Mouse (Mus musculus) embryonic facial prominence, embryonic 13.5 days (tissue): ENCODE measurements around the gene Man1b1. TPM values are rescaled to one million over a fixed set of nuclear protein-coding genes. Genes with fewer than 3 reads are reported as not detected.

Experiments
- ATAC-seq: fragments of 200-750 bp; cut with Nextera tagmentation; 2 replicates; pipeline ENCODE4 v1.8.0; 2017; ENCODE audit warnings: low read depth; ENCODE audit not compliant: insufficient number of reproducible peaks, insufficient read depth, low FRiP score, low TSS enrichment
- H3K27ac ChIP-seq: fragments of 300-500 bp; sonication (generic); 2 replicates; pipeline ENCODE4 v1.5.1; 2015; ENCODE audit warnings: moderate library complexity, mild to moderate bottlenecking, inconsistent platforms
- H3K27me3 ChIP-seq: fragments of 300-500 bp; sonication (generic); 2 replicates; pipeline ENCODE4 v1.6.1; 2015; ENCODE audit warnings: mild to moderate bottlenecking, inconsistent platforms
- H3K36me3 ChIP-seq: fragments of 300-500 bp; sonication (generic); 2 replicates; pipeline ENCODE4 v1.6.1; 2015; ENCODE audit warnings: mild to moderate bottlenecking, inconsistent platforms
- H3K4me1 ChIP-seq: fragments of 300-500 bp; sonication (generic); 2 replicates; pipeline ENCODE4 v1.6.1; 2015; ENCODE audit warnings: inconsistent platforms
- H3K4me2 ChIP-seq: fragments of 300-500 bp; sonication (generic); 2 replicates; pipeline ENCODE4 v1.6.1; 2015; ENCODE audit warnings: moderate library complexity, mild to moderate bottlenecking, inconsistent platforms
- H3K4me3 ChIP-seq: fragments of 300-500 bp; sonication (generic); 2 replicates; pipeline ENCODE4 v1.5.1; 2015; ENCODE audit warnings: mild to moderate bottlenecking, inconsistent platforms
- H3K9ac ChIP-seq: fragments of 300-500 bp; sonication (generic); 2 replicates; pipeline ENCODE4 v1.6.1; 2015; ENCODE audit warnings: mild to moderate bottlenecking, inconsistent platforms
- H3K9me3 ChIP-seq: fragments of 300-500 bp; sonication (generic); 2 replicates; pipeline ENCODE4 v1.6.1; 2016; ENCODE audit warnings: inconsistent platforms
- WGBS: fragments of 180-500 bp; shearing (Covaris S2); methylation state at CpG from one replicate; pipeline ENCODE4 v1.1.7; 2015; ENCODE audit warnings: mixed read lengths; 5-methylcytosine and 5-hydroxymethylcytosine counted together
- polyA plus RNA-seq: library from polyadenylated mRNA; unstranded; fragments of >200 nt; fragmentation: Nextera tagmentation; extraction: Ambion mirVana; gene quantifications from 2 replicates; pipeline ENCODE4 v1.2.1, GENCODE M21; 2015

Gene Man1b1
- polyA plus RNA-seq, 1 experiment from 2014 or later, result 61.1 TPM

- Histone ChIP-seq H3K9ac (no peak overlapping the region), H3K27ac (no peak overlapping the region), H3K4me1 (peaks cover 36% of the 10 kb centered on the region), H3K27me3 (peaks cover 93% of the 10 kb centered on the region), H3K36me3 (peaks cover under 1% of the 10 kb centered on the region; the same call in 1 of the 2 replicates), H3K4me3 (peak overlapping the region; percentile 40), H3K4me2 (peak overlapping the region; percentile 60), H3K9me3 (no peaks in the 10 kb centered on the region)
- ATAC-seq, result no peak
- 5% methylated on average over 32 of the region's 32 CpGs for WGBS
Measured at GRCm38 (mm10) chr2:25291184-25292053, 40.7 kb upstream of the Man1b1 start.

- peaks cover 30% of the 10 kb centered on the region for H3K4me1 ChIP-seq
- no peak overlapping the region for H3K27ac ChIP-seq
- no peaks in the 10 kb centered on the region for H3K36me3 ChIP-seq
- peak overlapping the region; percentile 60 for H3K4me2 ChIP-seq
- H3K4me3 ChIP-seq, result peak overlapping the region; percentile 40
- peaks cover 99% of the 10 kb centered on the region for H3K27me3 ChIP-seq
- ATAC-seq, result no peak
- H3K9ac ChIP-seq, result peak overlapping the region; percentile 54
- WGBS, result 4% methylated on average over 37 of the region's 43 CpGs
- no peaks in the 10 kb centered on the region for H3K9me3 ChIP-seq
Measured at GRCm38 (mm10) chr2:25292054-25292544, 40.0 kb upstream of the Man1b1 start.

- peaks cover 98% of the 10 kb centered on the region for H3K27me3 ChIP-seq
- H3K4me3 ChIP-seq, result no peak overlapping the region
- H3K4me1 ChIP-seq, result peaks cover 30% of the 10 kb centered on the region
- 5% methylated on average over 1 of the region's 1 CpGs for WGBS
- peak overlapping the region; percentile 54; the same call in 1 of the 2 replicates for H3K9ac ChIP-seq
- peak overlapping the region; percentile 60 for H3K4me2 ChIP-seq
- ATAC-seq, result no peak
- H3K9me3 ChIP-seq, result no peaks in the 10 kb centered on the region
- H3K36me3 ChIP-seq, result no peaks in the 10 kb centered on the region
- H3K27ac ChIP-seq, result no peak overlapping the region
Measured at GRCm38 (mm10) chr2:25292856-25293255, 39.3 kb upstream of the Man1b1 start.

GRCm38 (mm10) chr2:25293706-25294105, 38.4 kb upstream of the Man1b1 start:
- ATAC-seq, result no peak

GRCm38 (mm10) chr2:25297093-25297492, 35.0 kb upstream of the Man1b1 start:
- 77% methylated on average over 8 of the region's 8 CpGs for WGBS
- Histone ChIP-seq H3K4me1 (peaks cover 7% of the 10 kb centered on the region), H3K4me3 (no peak overlapping the region), H3K36me3 (no peaks in the 10 kb centered on the region), H3K27ac (no peak overlapping the region), H3K9ac (no peak overlapping the region), H3K9me3 (no peaks in the 10 kb centered on the region), H3K27me3 (peaks cover 63% of the 10 kb centered on the region), H3K4me2 (no peak overlapping the region)
- no peak for ATAC-seq

More at GRCm38 (mm10) chr2:25293706-25294105, 38.4 kb upstream of the Man1b1 start:
- H3K9me3 ChIP-seq, result no peaks in the 10 kb centered on the region
- peaks cover 97% of the 10 kb centered on the region for H3K27me3 ChIP-seq
- H3K9ac ChIP-seq, result no peak overlapping the region
- 71% methylated on average over 9 of the region's 9 CpGs for WGBS
- peaks cover 30% of the 10 kb centered on the region for H3K4me1 ChIP-seq
- H3K4me2 ChIP-seq, result no peak overlapping the region
- no peak overlapping the region for H3K27ac ChIP-seq
- no peaks in the 10 kb centered on the region for H3K36me3 ChIP-seq
- no peak overlapping the region for H3K4me3 ChIP-seq

- no peaks in the 10 kb centered on the region for H3K9me3 ChIP-seq
- WGBS, result 78% methylated on average over 10 of the region's 10 CpGs
- H3K4me1 ChIP-seq, result no peaks in the 10 kb centered on the region
- peaks cover 58% of the 10 kb centered on the region for H3K27me3 ChIP-seq
- H3K4me3 ChIP-seq, result no peak overlapping the region
- ATAC-seq, result no peak
- no peak overlapping the region for H3K4me2 ChIP-seq
- no peak overlapping the region for H3K27ac ChIP-seq
- H3K9ac ChIP-seq, result no peak overlapping the region
- no peaks in the 10 kb centered on the region for H3K36me3 ChIP-seq
Measured at GRCm38 (mm10) chr2:25298046-25298445, 34.1 kb upstream of the Man1b1 start.

GRCm38 (mm10) chr2:25303452-25303851, 28.7 kb upstream of the Man1b1 start:
- peaks cover 45% of the 10 kb centered on the region for H3K27me3 ChIP-seq
- no peaks in the 10 kb centered on the region for H3K36me3 ChIP-seq
- no peak overlapping the region for H3K4me3 ChIP-seq
- 70% methylated on average over 3 of the region's 3 CpGs for WGBS
- H3K4me1 ChIP-seq, result peaks cover 12% of the 10 kb centered on the region
- no peaks in the 10 kb centered on the region for H3K9me3 ChIP-seq
- ATAC-seq, result no peak
- no peak overlapping the region for H3K4me2 ChIP-seq
- H3K27ac ChIP-seq, result no peak overlapping the region
- H3K9ac ChIP-seq, result no peak overlapping the region

- H3K36me3 ChIP-seq, result no peaks in the 10 kb centered on the region
- peak overlapping the region; percentile 52 for H3K4me3 ChIP-seq
- no peak overlapping the region for H3K9ac ChIP-seq
- H3K9me3 ChIP-seq, result no peaks in the 10 kb centered on the region
- H3K27me3 ChIP-seq, result peaks cover 50% of the 10 kb centered on the region
- 64% methylated on average over 7 of the region's 7 CpGs for WGBS
- H3K4me1 ChIP-seq, result peaks cover 12% of the 10 kb centered on the region
- H3K4me2 ChIP-seq, result peak overlapping the region; percentile 93
- no peak overlapping the region for H3K27ac ChIP-seq
- no peak for ATAC-seq
Measured at GRCm38 (mm10) chr2:25303931-25304656, 28.0 kb upstream of the Man1b1 start.

GRCm38 (mm10) chr2:25304657-25305541, 27.2 kb upstream of the Man1b1 start:
- H3K9ac ChIP-seq, result peak overlapping the region; percentile 71
- peaks cover 58% of the 10 kb centered on the region for H3K27me3 ChIP-seq
- H3K4me3 ChIP-seq, result peak overlapping the region; percentile 52
- H3K4me2 ChIP-seq, result peak overlapping the region; percentile 93
- H3K36me3 ChIP-seq, result no peaks in the 10 kb centered on the region
- H3K27ac ChIP-seq, result no peak overlapping the region
- H3K9me3 ChIP-seq, result no peaks in the 10 kb centered on the region
- 2% methylated on average over 45 of the region's 45 CpGs for WGBS
- ATAC-seq, result peak; percentile 37; the same call in 1 of the 2 replicates
- H3K4me1 ChIP-seq, result peaks cover 12% of the 10 kb centered on the region

GRCm38 (mm10) chr2:25305587-25306359, 26.4 kb upstream of the Man1b1 start:
- Histone ChIP-seq H3K9me3 (no peaks in the 10 kb centered on the region), H3K4me2 (peak overlapping the region; percentile 93), H3K4me1 (peaks cover 12% of the 10 kb centered on the region), H3K27me3 (peaks cover 67% of the 10 kb centered on the region), H3K36me3 (no peaks in the 10 kb centered on the region), H3K27ac (no peak overlapping the region), H3K4me3 (peak overlapping the region; percentile 52), H3K9ac (peak overlapping the region; percentile 71)
- WGBS, result 47% methylated on average over 14 of the region's 14 CpGs
- ATAC-seq, result no peak
